Comparison of ENCODE assay signal across 16 mouse cellular contexts in genomic region chr10:66756866-66757265, GRCm38 (mm10).
"Had no signal": no experiment of that assay in that cellular context is flagged by ENCODE, and none has a peak within 500 bp of the region (broad histone marks: within the 10 kb centered on the region; RNA-seq: fewer than 3 reads in every experiment).

No protein-coding gene starts in this region.

- H3K9ac ChIP-seq: neural tube, embryonic 13.5 days; neural tube, embryonic 15.5 days; stomach, embryonic 15.5 days had no signal

- H3K27me3 ChIP-seq: neural tube, embryonic 13.5 days; neural tube, embryonic 15.5 days; stomach, embryonic 15.5 days had no signal

- H3K4me3 ChIP-seq: neural tube, embryonic 13.5 days; neural tube, embryonic 15.5 days; stomach, embryonic 15.5 days had no signal

- H3K4me1 ChIP-seq: neural tube, embryonic 13.5 days; neural tube, embryonic 15.5 days; stomach, embryonic 15.5 days had no signal

- H3K27ac ChIP-seq: neural tube, embryonic 13.5 days; neural tube, embryonic 15.5 days; stomach, embryonic 15.5 days; stomach, postnatal 0 days had no signal

- H3K9me3 ChIP-seq: neural tube, embryonic 13.5 days; neural tube, embryonic 15.5 days; stomach, embryonic 15.5 days had no signal

- H3K36me3 ChIP-seq: neural tube, embryonic 13.5 days; neural tube, embryonic 15.5 days; stomach, embryonic 15.5 days had no signal

- DNase-seq: retina, postnatal 1 day; right cerebral cortex, adult 18-20 months; right cerebral cortex, postnatal 14 days; right cerebral cortex, postnatal 25 days; right cerebral cortex, postnatal 4 days; spleen, adult 18-20 months; thymus, adult 18-20 months; thymus, adult 2 months; thymus, postnatal 14 days; thymus, postnatal 25 days; thymus, postnatal 36 days; thymus, postnatal 4 days had no signal
